Mouse (Mus musculus) limb, embryonic 10.5 days (tissue): Measurements from ENCODE around the gene Atxn10. TPM values are rescaled to one million over a fixed set of nuclear protein-coding genes. Genes with fewer than 3 reads are reported as not detected.

ENCODE experiments used
- DNase-seq: peaks from one replicate; pipeline ENCODE4 v3.0.0-alpha.2; 2017; ENCODE audit warnings: low spot score
- H3K27ac ChIP-seq: fragments of 300-500 bp; sonication (generic); 2 replicates; pipeline ENCODE4 v1.5.1; 2016; ENCODE audit warnings: mild to moderate bottlenecking
- H3K27me3 ChIP-seq: fragments of 300-500 bp; sonication (generic); 2 replicates; pipeline ENCODE4 v1.6.1; 2016; ENCODE audit warnings: low read depth, mild to moderate bottlenecking; ENCODE audit not compliant: poor library complexity, severe bottlenecking
- H3K36me3 ChIP-seq: fragments of 300-500 bp; sonication (generic); 2 replicates; pipeline ENCODE4 v1.6.1; 2016; ENCODE audit warnings: mild to moderate bottlenecking, moderate library complexity
- H3K4me1 ChIP-seq: fragments of 300-500 bp; sonication (generic); 2 replicates; pipeline ENCODE4 v1.6.1; 2016
- H3K4me3 ChIP-seq: fragments of 300-500 bp; sonication (generic); 2 replicates; pipeline ENCODE4 v1.5.1; 2016; ENCODE audit warnings: mild to moderate bottlenecking, moderate library complexity
- H3K9me3 ChIP-seq: fragments of 300-500 bp; sonication (generic); replicated peaks from 2 replicates; pipeline ENCODE4 v1.6.1; 2016; ENCODE audit warnings: mild to moderate bottlenecking
- whole genome bisulfite sequencing: fragments of 180-500 bp; shearing (Covaris S2); methylation state at CpG from one replicate; pipeline ENCODE4 v1.1.7; 2016; 5-methylcytosine and 5-hydroxymethylcytosine counted together
- polyA plus RNA-seq: library from polyadenylated mRNA; unstranded; fragments of >200 nt; fragmentation: Nextera tagmentation; extraction: Ambion mirVana; gene quantifications from 2 replicates; pipeline ENCODE4 v1.2.1, GENCODE M21; 2016

The Atxn10 gene
- polyA plus RNA-seq, 1 experiment from 2014 or later, result 311 TPM

GRCm38 (mm10) chr15:85373125-85373524 is 37.1 kb downstream of the Atxn10 start:
- no peaks in the 10 kb centered on the region for H3K9me3 ChIP-seq
- no peaks in the 10 kb centered on the region for H3K4me1 ChIP-seq
- no peak overlapping the region for H3K4me3 ChIP-seq
- DNase-seq, result no peak
- peaks cover 52% of the 10 kb centered on the region for H3K36me3 ChIP-seq
- H3K27ac ChIP-seq, result no peak overlapping the region
- H3K27me3 ChIP-seq, result no peaks in the 10 kb centered on the region

DNA sequence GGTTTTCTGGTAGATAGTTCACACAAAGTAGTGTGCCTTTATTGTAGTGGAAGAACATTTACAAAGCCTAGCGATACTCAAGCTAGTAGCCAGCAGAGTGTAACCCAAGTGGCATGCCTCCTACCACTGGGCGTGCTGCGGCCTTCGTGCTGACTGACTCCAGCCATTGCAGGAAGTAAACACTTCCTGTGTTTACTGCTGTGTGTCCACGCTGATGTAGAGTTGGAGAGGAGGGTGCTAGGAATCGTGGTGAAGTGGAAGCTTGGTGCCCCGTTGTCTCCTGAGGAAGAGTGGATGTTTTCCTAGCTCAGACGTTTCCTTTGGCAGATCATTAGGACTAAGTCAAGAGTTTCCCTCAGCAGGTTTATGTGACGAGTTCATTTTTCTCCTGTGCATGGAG is 47.4 kb downstream of the Atxn10 start:
- Histone ChIP-seq H3K4me3 (no peak overlapping the region), H3K4me1 (no peaks in the 10 kb centered on the region), H3K9me3 (no peaks in the 10 kb centered on the region), H3K27me3 (no peaks in the 10 kb centered on the region), H3K27ac (no peak overlapping the region), H3K36me3 (peaks cover 66% of the 10 kb centered on the region)
- no peak for DNase-seq
- WGBS, result 85% methylated on average over 9 of the region's 9 CpGs

- no peaks in the 10 kb centered on the region for H3K27me3 ChIP-seq
- H3K27ac ChIP-seq, result no peak overlapping the region
- H3K4me1 ChIP-seq, result no peaks in the 10 kb centered on the region
- H3K36me3 ChIP-seq, result peaks cover 77% of the 10 kb centered on the region
- H3K9me3 ChIP-seq, result no peaks in the 10 kb centered on the region
- no peak overlapping the region for H3K4me3 ChIP-seq
- DNase-seq, result no peak
- WGBS, result 91% methylated on average over 3 of the region's 3 CpGs
Measured at GRCm38 (mm10) chr15:85388696-85389095, 52.7 kb downstream of the Atxn10 start.

GRCm38 (mm10) chr15:85389915-85390314 is 53.9 kb downstream of the Atxn10 start:
- DNase-seq, result no peak
- H3K4me3 ChIP-seq, result no peak overlapping the region
- no peaks in the 10 kb centered on the region for H3K27me3 ChIP-seq
- WGBS, result 95% methylated on average over 4 of the region's 4 CpGs
- no peaks in the 10 kb centered on the region for H3K4me1 ChIP-seq
- H3K9me3 ChIP-seq, result no peaks in the 10 kb centered on the region
- no peak overlapping the region for H3K27ac ChIP-seq
- H3K36me3 ChIP-seq, result peaks cover 76% of the 10 kb centered on the region

DNA sequence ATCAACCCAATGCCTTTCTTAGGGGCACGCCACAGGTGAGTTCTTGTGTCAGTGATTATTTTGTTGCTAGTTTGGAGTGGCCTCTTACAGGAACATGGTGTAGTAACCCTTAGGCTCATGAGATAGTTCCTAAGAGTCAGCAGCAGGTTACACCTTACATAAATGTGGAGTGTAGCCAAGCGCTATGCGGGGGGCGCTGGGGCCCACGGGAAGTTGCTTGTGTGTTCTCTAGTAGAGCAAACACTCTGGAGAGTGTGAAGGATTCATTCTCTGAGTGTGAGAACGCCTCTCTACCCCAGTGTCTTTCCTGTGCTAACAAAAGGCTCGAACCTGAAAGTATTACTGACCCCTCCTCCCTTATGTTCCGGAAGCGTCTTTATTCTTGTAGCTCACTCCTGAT is 59.3 kb downstream of the Atxn10 start:
- Histone ChIP-seq H3K4me1 (no peaks in the 10 kb centered on the region), H3K4me3 (no peak overlapping the region), H3K27me3 (no peaks in the 10 kb centered on the region), H3K27ac (no peak overlapping the region), H3K9me3 (no peaks in the 10 kb centered on the region), H3K36me3 (peaks cover 69% of the 10 kb centered on the region)
- WGBS, result 92% methylated on average over 9 of the region's 9 CpGs
- DNase-seq, result no peak

DNA sequence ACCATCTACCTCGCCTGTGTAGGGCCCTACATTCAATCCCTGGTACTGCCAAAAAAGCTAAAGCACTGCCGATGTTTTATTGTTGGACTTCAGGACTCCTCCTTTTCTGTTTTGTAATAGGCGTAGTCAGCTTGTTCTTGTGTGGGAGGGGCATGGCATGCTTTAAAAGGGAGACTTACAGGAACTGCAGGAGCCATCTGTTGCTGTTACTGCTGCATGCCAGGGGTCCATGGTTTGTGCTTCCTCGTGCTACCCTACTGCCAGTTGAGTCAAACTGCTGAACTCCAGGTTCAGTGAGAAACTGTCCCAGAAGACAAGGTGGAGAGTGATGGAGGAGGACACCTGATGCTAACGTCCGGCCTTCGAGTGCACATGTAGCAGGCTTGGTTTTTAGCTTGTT is 65.9 kb downstream of the Atxn10 start:
- DNase-seq, result no peak
- Histone ChIP-seq H3K27me3 (no peaks in the 10 kb centered on the region), H3K9me3 (no peaks in the 10 kb centered on the region), H3K4me3 (no peak overlapping the region), H3K36me3 (peaks cover 31% of the 10 kb centered on the region), H3K4me1 (no peaks in the 10 kb centered on the region), H3K27ac (no peak overlapping the region)
- 86% methylated on average over 7 of the region's 7 CpGs for WGBS

DNA sequence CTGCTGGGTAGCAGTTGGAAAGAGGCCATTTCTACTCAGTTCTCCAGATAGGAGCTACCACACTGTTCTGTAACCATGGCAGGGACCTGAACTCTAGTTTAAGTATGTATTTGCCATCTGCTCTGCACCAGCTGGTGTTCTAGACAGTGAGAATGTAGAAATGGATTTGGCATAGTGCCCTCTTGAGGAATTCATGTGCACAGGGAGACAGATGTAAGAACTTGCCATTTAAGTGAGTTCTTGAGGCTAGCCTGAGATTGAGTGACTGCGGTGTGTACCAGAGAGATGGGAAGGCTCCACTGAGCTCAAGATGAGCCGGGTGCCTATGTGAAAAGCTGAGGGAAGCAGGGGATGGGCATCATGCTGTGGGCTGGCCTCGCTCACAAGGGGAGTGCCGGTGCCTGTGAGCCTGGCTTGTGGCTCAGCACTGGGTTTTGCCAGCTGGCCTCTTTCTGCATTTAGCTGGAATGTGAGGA is 67.2 kb downstream of the Atxn10 start:
- H3K4me1 ChIP-seq, result no peaks in the 10 kb centered on the region
- DNase-seq, result no peak
- H3K4me3 ChIP-seq, result no peak overlapping the region
- H3K27me3 ChIP-seq, result no peaks in the 10 kb centered on the region
- no peaks in the 10 kb centered on the region for H3K9me3 ChIP-seq
- WGBS, result 85% methylated on average over 4 of the region's 4 CpGs
- H3K27ac ChIP-seq, result no peak overlapping the region
- H3K36me3 ChIP-seq, result peaks cover 26% of the 10 kb centered on the region

DNA sequence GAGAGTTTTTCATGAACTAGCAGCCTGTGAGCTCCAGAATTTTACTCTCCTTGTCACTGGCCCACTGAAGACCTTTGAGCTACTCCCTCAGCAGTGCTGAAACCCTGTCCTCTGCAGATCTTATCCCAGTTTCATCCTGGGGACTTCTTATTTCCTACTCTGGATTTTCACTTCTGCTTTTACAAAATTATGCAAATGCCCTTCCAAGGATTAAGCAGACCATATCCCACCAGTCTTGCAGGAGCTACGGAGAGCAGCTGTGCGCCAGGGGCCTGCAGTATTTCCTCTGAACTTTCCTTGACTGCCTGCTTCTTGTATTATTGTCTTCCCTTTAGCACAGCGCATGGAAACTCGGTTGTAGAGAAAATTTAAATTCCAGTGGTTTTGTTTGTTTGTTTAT is 68.7 kb downstream of the Atxn10 start:
- H3K9me3 ChIP-seq, result no peaks in the 10 kb centered on the region
- H3K27ac ChIP-seq, result no peak overlapping the region
- H3K36me3 ChIP-seq, result peaks cover 26% of the 10 kb centered on the region
- H3K4me3 ChIP-seq, result no peak overlapping the region
- DNase-seq, result no peak
- WGBS, result 86% methylated on average over 4 of the region's 4 CpGs
- H3K4me1 ChIP-seq, result no peaks in the 10 kb centered on the region
- no peaks in the 10 kb centered on the region for H3K27me3 ChIP-seq

- Histone ChIP-seq H3K9me3 (no peaks in the 10 kb centered on the region), H3K27ac (no peak overlapping the region), H3K36me3 (peaks cover 19% of the 10 kb centered on the region), H3K4me3 (no peak overlapping the region), H3K4me1 (no peaks in the 10 kb centered on the region), H3K27me3 (no peaks in the 10 kb centered on the region)
- no peak for DNase-seq
- WGBS, result 88% methylated on average over 3 of the region's 3 CpGs
Measured at GRCm38 (mm10) chr15:85405567-85405966, 69.5 kb downstream of the Atxn10 start.

- 83% methylated on average over 1 of the region's 1 CpGs for WGBS
- Histone ChIP-seq H3K27ac (no peak overlapping the region), H3K27me3 (no peaks in the 10 kb centered on the region), H3K4me3 (no peak overlapping the region), H3K36me3 (peaks cover 15% of the 10 kb centered on the region), H3K4me1 (no peaks in the 10 kb centered on the region), H3K9me3 (no peaks in the 10 kb centered on the region)
- DNase-seq, result no peak
Measured at GRCm38 (mm10) chr15:85406846-85407245, 70.8 kb downstream of the Atxn10 start.

DNA sequence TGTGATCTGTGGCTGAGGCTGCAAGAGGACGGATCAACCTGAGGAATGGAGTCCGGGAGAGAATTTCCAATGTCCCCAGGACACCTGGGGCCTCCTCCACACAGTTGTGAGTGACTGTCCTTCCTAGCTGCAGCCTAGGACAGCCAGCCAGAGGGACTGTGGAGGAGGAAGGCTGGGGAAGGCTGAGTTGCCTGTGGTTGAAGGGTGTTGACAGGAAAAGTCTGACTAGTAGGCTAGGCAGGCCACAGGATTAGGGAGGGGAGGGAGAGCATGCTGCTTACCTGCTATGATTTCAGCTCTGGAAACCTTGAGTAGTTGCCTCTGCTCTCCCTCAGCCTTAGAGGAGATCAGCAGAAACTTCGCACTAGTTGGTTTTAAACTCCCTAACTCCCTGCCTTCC is 71.3 kb downstream of the Atxn10 start:
- 89% methylated on average over 3 of the region's 3 CpGs for WGBS
- Histone ChIP-seq H3K4me1 (no peaks in the 10 kb centered on the region), H3K9me3 (no peaks in the 10 kb centered on the region), H3K27ac (no peak overlapping the region), H3K27me3 (no peaks in the 10 kb centered on the region), H3K4me3 (no peak overlapping the region), H3K36me3 (peaks cover 10% of the 10 kb centered on the region; the same call in 1 of the 2 replicates)
- no peak for DNase-seq

GRCm38 (mm10) chr15:85408790-85409189 is 72.7 kb downstream of the Atxn10 start:
- Histone ChIP-seq H3K4me1 (no peaks in the 10 kb centered on the region), H3K36me3 (0 out of 2 replicates have a peak, but pooled peaks cover 5% of the 10 kb centered on the region), H3K4me3 (no peak overlapping the region), H3K27ac (no peak overlapping the region; the same call in 1 of the 2 replicates), H3K9me3 (no peaks in the 10 kb centered on the region), H3K27me3 (no peaks in the 10 kb centered on the region)
- DNase-seq, result no peak
- 88% methylated on average over 5 of the region's 5 CpGs for WGBS

- Histone ChIP-seq H3K27me3 (no peaks in the 10 kb centered on the region), H3K27ac (no peak overlapping the region; the same call in 1 of the 2 replicates), H3K36me3 (0 out of 2 replicates have a peak, but pooled peaks cover 5% of the 10 kb centered on the region), H3K4me1 (no peaks in the 10 kb centered on the region), H3K4me3 (no peak overlapping the region), H3K9me3 (no peaks in the 10 kb centered on the region)
- DNase-seq, result no peak
- 85% methylated on average over 8 of the region's 8 CpGs for WGBS
Measured at GRCm38 (mm10) chr15:85409245-85409783, 73.3 kb downstream of the Atxn10 start.

DNA sequence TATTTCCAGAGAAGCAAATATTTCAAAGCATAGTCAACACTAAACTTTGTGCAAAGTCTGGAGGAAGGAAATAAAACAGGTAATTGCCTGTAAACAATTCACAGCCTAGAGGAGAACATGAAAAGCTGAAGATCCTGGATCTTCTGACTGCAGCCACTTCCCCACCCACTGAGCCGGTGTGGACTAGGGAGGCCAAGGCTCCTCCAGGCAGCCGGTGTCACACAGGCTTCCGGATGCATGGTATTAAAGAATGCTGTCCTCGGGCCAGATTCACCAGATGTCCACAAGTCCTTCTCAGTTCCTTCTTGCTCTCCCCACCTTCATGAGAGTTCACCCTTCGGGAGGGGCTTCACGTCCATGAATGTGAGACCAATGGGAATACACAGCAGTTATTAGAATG is 73.8 kb downstream of the Atxn10 start:
- no peaks in the 10 kb centered on the region for H3K27me3 ChIP-seq
- 84% methylated on average over 6 of the region's 6 CpGs for WGBS
- no peak for DNase-seq
- no peaks in the 10 kb centered on the region for H3K4me1 ChIP-seq
- H3K36me3 ChIP-seq, result 0 out of 2 replicates have a peak, but pooled peaks cover 2% of the 10 kb centered on the region
- no peaks in the 10 kb centered on the region for H3K9me3 ChIP-seq
- no peak overlapping the region for H3K4me3 ChIP-seq
- no peak overlapping the region for H3K27ac ChIP-seq
